Mouse (Mus musculus) embryonic facial prominence, embryonic 11.5 days (tissue): ENCODE results near the gene Olfr665. TPM values are rescaled to one million over a fixed set of nuclear protein-coding genes. Genes with fewer than 3 reads are reported as not detected.

ENCODE experiments used
- ATAC-seq: fragments of 200-750 bp; cut with Nextera tagmentation; replicated peaks from 2 replicates; pipeline ENCODE4 v1.8.0; 2017; ENCODE audit warnings: low read depth; ENCODE audit not compliant: insufficient number of reproducible peaks, low FRiP score, low TSS enrichment
- DNase-seq: peaks from one replicate; pipeline ENCODE4 v3.0.0-alpha.2; 2015; ENCODE audit warnings: low spot score
- H3K27ac ChIP-seq: fragments of 300-500 bp; sonication (generic); replicated peaks from 2 replicates; pipeline ENCODE4 v1.5.1; 2014; ENCODE audit warnings: mild to moderate bottlenecking, low read depth, low read length, control low read depth
- H3K27me3 ChIP-seq: fragments of 300-500 bp; sonication (generic); 2 replicates; pipeline ENCODE4 v1.6.1; 2014; ENCODE audit warnings: mild to moderate bottlenecking, low read length, moderate library complexity, mixed read lengths; ENCODE audit not compliant: control insufficient read depth, insufficient read depth
- H3K36me3 ChIP-seq: fragments of 300-500 bp; sonication (generic); replicated peaks from 2 replicates; pipeline ENCODE4 v1.6.1; 2014; ENCODE audit warnings: low read depth, mild to moderate bottlenecking, low read length, moderate library complexity, mixed read lengths; ENCODE audit not compliant: control insufficient read depth, insufficient read depth
- H3K4me1 ChIP-seq: fragments of 300-500 bp; sonication (generic); 2 replicates; pipeline ENCODE4 v1.6.1; 2014; ENCODE audit warnings: low read length, mixed read lengths; ENCODE audit not compliant: control insufficient read depth, insufficient read depth
- H3K4me2 ChIP-seq: fragments of 300-500 bp; sonication (generic); 2 replicates; pipeline ENCODE4 v1.6.1; 2014; ENCODE audit warnings: low read depth, mild to moderate bottlenecking, control low read depth, low read length, moderate library complexity
- H3K4me3 ChIP-seq: fragments of 300-500 bp; sonication (generic); 2 replicates; pipeline ENCODE4 v1.5.1; 2014; ENCODE audit warnings: low read depth, low read length, control low read depth
- H3K9ac ChIP-seq: fragments of 300-500 bp; sonication (generic); replicated peaks from 2 replicates; pipeline ENCODE4 v1.6.1; 2014; ENCODE audit warnings: mild to moderate bottlenecking, control low read depth, low read length
- H3K9me3 ChIP-seq: fragments of 300-500 bp; sonication (generic); replicated peaks from 2 replicates; pipeline ENCODE4 v1.6.1; 2016; ENCODE audit warnings: mild to moderate bottlenecking, low read length, inconsistent platforms, mixed read lengths; ENCODE audit not compliant: control insufficient read depth
- WGBS: fragments of 180-500 bp; shearing (Covaris S2); extraction: QIAGEN DNeasy Blood & Tissue Kit; methylation state at CpG from one replicate; pipeline ENCODE4 v1.1.7; 2014; 5-methylcytosine and 5-hydroxymethylcytosine counted together
- polyA plus RNA-seq: library from polyadenylated mRNA; unstranded; fragments of >200 nt; fragmentation: Nextera tagmentation; extraction: Ambion mirVana; gene quantifications from 2 replicates; pipeline ENCODE4 v1.2.1, GENCODE M21; 2014

The Olfr665 gene
- polyA plus RNA-seq, 1 experiment from 2014 or later, result not detected

DNA sequence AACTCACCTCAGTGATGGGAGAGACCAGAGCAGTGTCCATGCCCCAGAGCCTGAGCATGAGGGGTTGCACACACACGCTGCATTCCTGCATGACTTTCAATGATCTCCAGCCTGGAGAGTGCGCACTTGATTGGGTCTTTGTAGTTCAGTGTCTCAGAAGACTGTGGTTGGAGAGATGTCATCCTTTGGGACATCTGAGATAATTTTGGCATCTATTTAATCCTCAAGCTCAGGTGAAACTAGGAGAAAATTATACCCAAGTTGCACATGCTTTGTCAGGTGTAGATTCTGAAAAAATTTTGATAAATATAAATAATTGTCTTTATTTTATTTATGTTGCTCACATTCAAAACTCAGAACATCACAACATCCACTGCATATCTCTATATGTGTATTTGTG lies 18.0 kb downstream of the Olfr665 start, which contains the start of gene Olfr666:
Olfr666 (minus strand) TSS at position 101 of the 400 bp plus-strand sequence.
- Histone ChIP-seq H3K4me3 (no peak within 1 kb of the TSS), H3K27me3 (no peaks in the 10 kb centered on the region), H3K4me1 (no peaks in the 10 kb centered on the region), H3K36me3 (no peaks in the 10 kb centered on the region), H3K9ac (no peak within 1 kb of the TSS), H3K27ac (no peak within 1 kb of the TSS), H3K4me2 (no peak within 1 kb of the TSS), H3K9me3 (no peaks in the 10 kb centered on the region)
- ATAC-seq (no peak), DNase-seq (no peak)
- WGBS, result 89% methylated on average over 2 of the region's 2 CpGs

DNA sequence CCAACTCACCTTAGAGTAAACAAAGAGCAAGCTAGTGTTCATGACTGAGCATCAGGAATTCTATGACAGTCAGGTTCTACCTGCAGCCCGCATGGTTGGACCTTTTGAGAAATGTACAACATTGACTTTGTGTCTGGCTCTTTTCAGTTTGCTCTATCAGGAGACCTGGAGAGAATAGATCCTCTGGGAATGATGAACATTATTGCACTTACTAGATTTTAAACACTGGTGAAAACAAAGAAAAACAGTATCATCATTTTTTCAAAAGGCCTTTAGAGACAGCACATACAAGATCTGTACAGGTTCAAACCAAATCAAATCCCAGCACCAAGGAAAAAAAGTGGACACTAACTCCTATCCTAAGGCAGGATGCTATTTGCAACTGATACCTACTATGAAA lies 43.6 kb downstream of the Olfr665 start, which contains the start of gene Olfr667:
Olfr667 (minus strand) TSS at position 101 of the 400 bp plus-strand sequence.
- no peaks in the 10 kb centered on the region for H3K9me3 ChIP-seq

DNA sequence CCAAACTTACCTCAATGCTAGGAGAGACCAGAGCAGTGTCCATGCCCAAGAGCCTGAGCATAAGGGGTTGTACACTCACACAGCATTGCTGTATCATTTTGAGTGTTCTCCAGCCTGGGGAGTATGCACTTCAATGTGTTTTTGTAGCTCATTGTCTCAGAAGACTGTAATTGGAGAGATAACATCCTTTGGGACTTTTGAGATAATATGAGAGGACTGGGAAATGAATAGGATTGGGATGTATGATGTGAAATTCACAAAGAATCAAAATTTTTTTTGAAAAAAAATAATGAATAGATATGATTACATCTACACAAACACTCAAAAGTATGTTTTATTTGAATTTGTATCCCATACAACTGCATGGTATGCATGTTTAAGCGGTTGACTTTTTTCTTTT lies 50.1 kb downstream of the Olfr665 start, which contains the start of gene Olfr668:
Olfr668 (minus strand) TSS at position 101 of the 400 bp plus-strand sequence.
- ATAC-seq (no peak), DNase-seq (no peak)
- 79% methylated on average over 1 of the region's 1 CpGs for WGBS

More for the DNA sequence above, 43.6 kb downstream of the Olfr665 start, which contains the start of gene Olfr667:
- DNase-seq (no peak), ATAC-seq (no peak)
- Histone ChIP-seq H3K36me3 (no peaks in the 10 kb centered on the region), H3K9ac (no peak within 1 kb of the TSS), H3K4me2 (no peak within 1 kb of the TSS), H3K27ac (no peak within 1 kb of the TSS), H3K4me3 (no peak within 1 kb of the TSS), H3K27me3 (no peaks in the 10 kb centered on the region), H3K4me1 (no peaks in the 10 kb centered on the region)
- 82% methylated on average over 1 of the region's 1 CpGs for WGBS

More for the DNA sequence above, 50.1 kb downstream of the Olfr665 start, which contains the start of gene Olfr668:
- H3K4me2 ChIP-seq, result no peak within 1 kb of the TSS
- H3K4me3 ChIP-seq, result no peak within 1 kb of the TSS
- H3K36me3 ChIP-seq, result no peaks in the 10 kb centered on the region
- H3K9ac ChIP-seq, result no peak within 1 kb of the TSS
- no peaks in the 10 kb centered on the region for H3K9me3 ChIP-seq
- H3K4me1 ChIP-seq, result no peaks in the 10 kb centered on the region
- H3K27ac ChIP-seq, result no peak within 1 kb of the TSS
- no peaks in the 10 kb centered on the region for H3K27me3 ChIP-seq

Other genes starting within 250 kb of the Olfr665 start
- not detected in 2 replicates for gene Olfr658, start 230.7 kb upstream of the Olfr665 start, polyA plus RNA-seq
- not detected in 2 replicates for gene Olfr659, start 211.3 kb upstream of the Olfr665 start, polyA plus RNA-seq
- gene Olfr661, start 191.5 kb upstream of the Olfr665 start, polyA plus RNA-seq, result not detected in 2 replicates
- not detected in 2 replicates for gene Usp17le, start 100.6 kb upstream of the Olfr665 start, polyA plus RNA-seq
- not detected in 2 replicates for gene Usp17lb, start 35.4 kb upstream of the Olfr665 start, polyA plus RNA-seq
- gene Usp17la, start 21.0 kb upstream of the Olfr665 start, polyA plus RNA-seq, result not detected in 2 replicates
- not detected in 2 replicates for gene Olfr666, start 17.9 kb downstream of the Olfr665 start, polyA plus RNA-seq
- not detected in 2 replicates for gene Olfr667, start 43.5 kb downstream of the Olfr665 start, polyA plus RNA-seq
- not detected in 2 replicates for gene Olfr668, start 50.0 kb downstream of the Olfr665 start, polyA plus RNA-seq
- gene Olfr669, start 56.2 kb downstream of the Olfr665 start, polyA plus RNA-seq, result not detected in 2 replicates
- not detected in 2 replicates for gene Olfr670, start 84.6 kb downstream of the Olfr665 start, polyA plus RNA-seq
- not detected in 2 replicates for gene Olfr671, start 101.1 kb downstream of the Olfr665 start, polyA plus RNA-seq
- not detected in 2 replicates for gene Olfr672, start 124.0 kb downstream of the Olfr665 start, polyA plus RNA-seq
- not detected in 2 replicates for gene Olfr675, start 150.4 kb downstream of the Olfr665 start, polyA plus RNA-seq
- not detected in 2 replicates for gene Olfr676, start 154.7 kb downstream of the Olfr665 start, polyA plus RNA-seq
- not detected in 2 replicates for gene Olfr677, start 173.3 kb downstream of the Olfr665 start, polyA plus RNA-seq
- gene Olfr678, start 186.4 kb downstream of the Olfr665 start, polyA plus RNA-seq, result not detected in 2 replicates
- not detected in 2 replicates for gene Olfr679, start 203.2 kb downstream of the Olfr665 start, polyA plus RNA-seq
- not detected in 2 replicates for gene Olfr680-ps1, start 214.8 kb downstream of the Olfr665 start, polyA plus RNA-seq
- not detected in 2 replicates for gene Olfr681, start 238.8 kb downstream of the Olfr665 start, polyA plus RNA-seq